Mouse (Mus musculus): ENCODE results near the gene Ptcra.
"Not testable (repeated sequence)": the region's sequence is repeated elsewhere in the genome, so short reads cannot be mapped to it uniquely, and the experiment has no call there.

Gene Ptcra

DNA sequence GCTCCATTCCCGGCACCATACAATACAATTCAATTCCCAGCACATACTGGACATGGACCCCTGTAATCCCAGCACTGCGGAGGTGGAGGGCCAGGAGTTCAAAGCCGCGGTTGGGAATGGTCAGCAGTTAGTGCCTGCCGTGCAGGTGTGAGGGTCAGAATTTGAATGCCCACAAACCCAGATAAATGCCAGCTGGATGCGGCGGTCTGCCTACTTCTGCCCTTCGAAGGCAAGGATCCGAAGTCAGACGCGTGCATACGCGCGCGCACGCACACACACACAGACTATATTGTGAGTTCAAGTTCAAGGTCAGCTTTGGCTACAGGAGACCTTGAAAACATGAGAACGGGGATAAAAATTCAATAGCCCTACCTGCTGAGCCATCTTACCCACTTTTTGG lies 8.1 kb upstream of the Ptcra start:
- in situ Hi-C loops (cut with MboI) = no loop called here

DNA sequence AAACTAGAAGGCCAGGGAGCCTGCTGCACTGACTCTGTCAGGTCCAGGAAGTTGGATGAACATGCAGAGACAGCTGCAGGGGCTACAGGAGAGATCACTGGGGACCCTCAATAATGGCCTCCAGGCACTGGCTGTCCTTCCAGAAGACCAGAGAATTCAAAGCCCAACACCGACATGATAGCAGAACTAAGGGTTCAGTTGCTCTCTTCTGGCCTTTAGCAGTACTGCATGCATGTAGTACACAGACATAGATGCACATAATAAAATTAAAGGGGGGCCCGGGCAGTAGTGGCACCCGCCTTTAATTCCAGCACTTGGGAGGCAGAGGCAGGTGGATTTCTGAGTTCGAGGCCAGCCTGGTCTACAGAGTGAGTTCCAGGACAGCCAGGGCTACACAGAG lies 7.5 kb upstream of the Ptcra start:
- in situ Hi-C loops (cut with MboI) = no loop called here

DNA sequence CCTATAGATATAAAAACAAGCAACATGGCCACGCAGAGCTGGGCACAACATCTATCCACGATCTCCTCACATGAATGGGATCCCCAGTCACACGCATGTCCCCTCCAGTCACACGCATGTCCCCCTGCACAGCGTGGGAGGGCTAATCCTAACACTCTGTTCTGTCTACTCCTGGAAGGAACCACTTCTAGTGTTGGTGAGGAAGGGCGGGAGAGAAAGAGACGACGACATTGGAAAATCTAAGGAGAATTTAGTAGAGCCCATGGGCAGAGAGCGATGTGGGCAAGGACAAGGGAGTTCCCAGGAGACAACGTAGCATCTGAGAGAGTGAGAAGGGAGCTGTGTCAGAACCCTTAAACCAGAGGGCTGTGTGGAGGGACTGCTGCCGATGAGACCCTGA lies 7.0 kb upstream of the Ptcra start:
- in situ Hi-C loops (cut with MboI) = no loop called here

DNA sequence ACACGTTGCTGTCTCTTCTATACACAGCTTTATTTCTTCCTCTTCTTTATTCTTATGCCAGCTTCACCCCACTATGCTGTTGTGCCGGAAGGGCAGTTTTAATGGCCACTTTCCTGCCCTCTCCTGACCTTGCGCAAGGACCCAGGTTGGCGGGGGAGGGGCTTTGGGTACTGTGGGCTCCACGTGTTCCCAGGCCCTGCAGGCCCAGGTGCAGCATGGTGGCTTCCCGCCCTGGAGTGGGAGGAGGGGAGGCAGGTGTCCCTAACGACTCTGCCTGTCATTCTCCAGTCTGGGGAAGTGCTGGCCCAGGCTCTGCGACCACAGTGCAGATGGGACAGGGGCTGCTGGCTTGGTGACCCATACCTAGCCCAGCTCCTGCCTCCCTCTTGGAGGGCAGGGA lies 4.4 kb upstream of the Ptcra start:
- in situ Hi-C loops (cut with MboI) = no loop called here

DNA sequence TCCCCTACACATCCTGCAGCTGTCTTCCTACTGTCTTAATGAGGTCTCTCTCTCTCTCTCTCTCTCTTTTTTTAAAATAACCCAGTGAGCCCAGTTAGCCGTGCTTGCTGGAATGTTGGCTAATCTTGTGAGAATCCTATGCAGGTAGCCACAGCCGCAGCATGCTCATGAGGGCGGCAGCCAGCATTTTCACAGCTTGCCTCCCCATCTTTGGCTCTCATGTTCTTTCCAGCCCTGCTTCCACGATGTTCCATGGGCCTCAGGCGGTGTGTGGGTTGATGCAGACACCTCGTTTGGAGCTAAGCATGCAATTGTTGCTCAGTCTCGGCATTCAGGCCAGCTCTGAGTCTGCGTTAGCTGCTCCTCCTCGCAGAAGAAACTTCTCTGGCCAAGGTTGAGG lies 1.4 kb upstream of the Ptcra start:
- in situ Hi-C loops (cut with MboI) = not testable (repeated sequence)

DNA sequence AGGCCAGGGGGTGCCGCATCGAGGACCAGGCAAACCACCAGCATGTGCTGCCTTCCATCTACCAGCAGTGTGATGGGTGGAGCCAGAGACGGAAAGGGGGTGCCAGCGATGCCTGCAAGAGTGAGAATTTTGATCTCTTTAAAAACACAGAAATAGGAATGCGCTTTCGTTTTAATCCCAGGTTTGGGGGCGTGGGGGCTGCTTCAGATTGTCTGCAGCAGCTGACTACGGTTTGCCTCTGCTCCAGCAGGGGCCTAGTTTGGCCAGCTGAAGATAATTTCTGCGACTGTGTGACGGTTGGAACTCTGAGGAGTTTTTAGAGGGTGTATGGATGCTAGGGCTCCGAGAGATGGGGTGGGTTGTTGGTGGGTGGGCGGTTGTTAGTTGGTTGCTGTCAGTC lies 4.8 kb downstream of the Ptcra start:
- in situ Hi-C loops (cut with MboI) = no loop called here

DNA sequence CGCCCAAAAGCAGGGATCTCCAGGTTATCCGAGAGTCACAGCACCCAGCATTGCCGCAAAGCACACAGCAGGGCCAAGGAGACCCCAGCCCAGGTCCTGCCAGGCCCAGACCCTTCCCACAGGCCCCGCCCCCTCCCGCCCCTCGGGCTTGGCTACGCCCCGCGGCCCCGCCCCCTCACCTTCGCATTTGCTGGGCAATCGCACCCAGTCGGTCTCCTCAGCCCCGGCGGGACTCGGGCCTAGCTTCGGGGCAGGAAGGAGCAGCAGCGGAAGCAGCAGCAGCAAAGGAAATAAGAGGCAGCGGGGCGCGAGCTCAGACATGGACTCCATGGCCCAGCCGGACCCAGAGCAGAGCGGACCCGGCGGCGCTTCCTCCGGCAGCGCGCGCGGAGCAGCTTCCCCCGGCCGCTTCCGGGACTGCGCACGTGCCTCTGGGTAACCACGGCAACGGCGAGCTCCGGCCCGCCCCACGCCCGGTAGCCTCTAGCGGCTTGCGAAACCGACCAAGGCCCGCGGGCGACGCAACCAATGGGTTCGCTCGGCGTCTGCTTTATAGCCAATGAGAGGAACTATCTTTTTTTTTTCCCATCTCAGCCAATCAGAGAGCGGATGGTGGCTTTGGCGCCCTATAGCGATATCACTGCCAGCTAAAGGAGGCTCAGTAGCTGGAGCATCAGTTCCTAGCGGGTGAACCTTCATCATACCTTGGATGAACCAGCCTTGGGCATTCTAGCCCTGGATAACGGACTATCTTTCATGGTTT lies 11.5 kb downstream of the Ptcra start, which contains the start of gene Cnpy3:
TSS of gene Cnpy3 (minus strand) at position 421 of the 763 bp plus-strand sequence.
- in situ Hi-C loops (cut with MboI) = no loop called here

DNA sequence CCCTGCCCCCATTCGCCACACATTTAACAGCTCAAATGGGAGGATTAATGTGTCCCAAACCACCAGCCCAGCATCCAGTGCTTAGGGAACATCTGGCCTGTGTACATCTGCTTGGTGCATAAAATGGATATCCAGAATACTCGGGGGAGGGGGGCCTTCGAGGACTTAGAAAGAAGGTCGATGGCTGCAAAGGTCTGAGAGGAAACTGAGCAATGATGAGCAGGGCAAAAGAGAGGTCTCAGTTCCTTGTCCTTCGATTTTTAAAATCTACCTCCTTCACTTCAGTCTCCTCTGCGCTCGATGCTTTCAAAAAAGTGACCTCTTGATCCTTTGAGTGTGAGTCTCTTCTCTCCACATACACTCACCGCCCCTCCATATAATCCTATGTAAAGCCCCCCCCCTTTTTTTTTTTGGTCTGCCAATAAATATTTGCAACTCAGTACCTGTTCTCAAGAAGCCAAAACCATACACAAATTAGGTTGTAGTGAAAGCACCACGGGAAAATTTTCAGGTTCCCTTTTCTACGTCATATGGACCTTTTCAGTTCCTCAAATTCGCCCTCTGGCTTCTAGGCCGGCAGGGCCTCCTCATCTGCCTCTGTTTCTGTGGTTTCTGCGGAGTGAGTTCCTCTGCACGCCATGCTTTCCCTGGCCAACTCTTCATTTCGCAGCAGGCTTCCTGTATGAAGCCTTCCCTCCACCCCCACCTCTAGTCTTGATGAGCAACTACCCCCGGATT lies 12.3 kb downstream of the Ptcra start:
- in situ Hi-C loops (cut with MboI) = no loop called here

DNA sequence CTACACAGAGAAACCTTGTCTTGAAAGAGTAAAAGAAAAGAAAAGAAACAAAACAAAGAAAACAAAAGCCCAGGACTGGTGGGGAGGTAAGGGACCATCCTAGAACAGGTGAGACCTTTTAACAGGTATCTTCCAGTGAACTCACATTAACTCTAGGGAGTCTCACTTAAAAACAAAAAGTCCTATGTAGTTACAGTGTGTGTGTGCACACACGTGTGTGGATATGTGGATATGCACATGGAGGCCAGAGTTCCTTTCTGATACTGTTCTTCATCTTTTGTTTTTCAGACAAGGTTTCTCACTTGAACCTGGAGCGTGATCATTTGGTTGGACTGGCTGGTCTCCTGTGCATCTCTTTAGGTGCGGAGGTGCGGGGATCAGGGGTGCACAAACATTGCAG lies 12.9 kb downstream of the Ptcra start:
- in situ Hi-C loops (cut with MboI) = no loop called here

DNA sequence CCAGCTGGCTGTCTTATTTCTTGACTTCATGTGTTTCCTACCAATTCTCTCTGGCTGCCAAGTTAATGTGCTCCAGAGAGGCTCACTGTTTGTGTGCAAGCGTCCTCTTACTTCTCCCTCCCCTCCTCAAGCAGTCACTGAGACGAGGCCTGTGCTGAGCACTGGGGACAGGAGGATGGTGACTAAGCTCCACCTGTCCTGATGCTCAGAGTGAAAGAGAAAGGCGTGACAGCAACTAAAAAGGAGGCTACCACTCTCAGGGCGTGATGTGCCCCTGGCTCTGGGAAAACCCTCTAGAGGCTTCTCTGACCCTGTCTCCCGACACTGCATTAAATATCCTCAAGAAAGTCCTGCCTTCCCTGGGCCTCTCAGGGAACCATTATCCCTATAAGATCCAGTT lies 14.2 kb downstream of the Ptcra start:
- in situ Hi-C loops (cut with MboI) = no loop called here

DNA sequence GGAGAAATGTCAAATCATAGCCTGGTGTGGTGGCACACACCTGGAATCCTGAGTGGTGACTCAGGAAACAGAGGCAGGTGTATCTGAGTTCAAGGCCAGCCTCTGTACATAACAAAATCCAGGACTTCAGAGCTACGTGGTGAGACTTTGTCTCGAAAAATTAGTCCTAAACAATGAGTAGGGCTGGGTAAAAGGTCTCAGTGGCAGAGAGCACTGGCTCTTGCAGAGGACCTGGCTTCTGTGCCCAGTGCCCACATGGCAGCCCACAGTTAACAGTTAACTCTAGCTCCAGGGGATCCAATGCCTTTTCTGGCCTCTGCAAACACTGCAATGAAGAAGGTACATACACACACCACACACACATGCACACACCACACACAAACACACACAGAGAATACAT lies 15.7 kb downstream of the Ptcra start:
- in situ Hi-C loops (cut with MboI) = no loop called here

DNA sequence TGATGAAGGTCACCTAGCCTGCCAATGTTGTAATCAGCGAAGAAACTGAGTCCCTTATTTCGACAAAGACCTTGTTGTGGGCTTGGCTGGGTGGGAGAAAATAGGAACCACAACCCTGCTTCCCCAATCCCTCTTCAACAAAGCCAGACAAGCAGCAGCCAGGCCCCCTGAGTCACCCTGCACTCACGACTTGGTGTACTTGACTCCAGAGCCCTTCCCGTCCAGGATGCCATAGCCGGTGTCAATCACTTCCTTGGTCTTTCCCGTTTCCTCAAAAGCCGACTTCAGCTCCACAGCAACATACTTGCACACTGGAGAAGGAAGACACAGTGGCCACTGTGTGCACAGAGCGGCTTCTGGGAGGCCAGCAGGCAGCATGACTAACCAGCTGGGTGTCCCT lies 16.3 kb downstream of the Ptcra start:
- in situ Hi-C loops (cut with MboI) = no loop called here

DNA sequence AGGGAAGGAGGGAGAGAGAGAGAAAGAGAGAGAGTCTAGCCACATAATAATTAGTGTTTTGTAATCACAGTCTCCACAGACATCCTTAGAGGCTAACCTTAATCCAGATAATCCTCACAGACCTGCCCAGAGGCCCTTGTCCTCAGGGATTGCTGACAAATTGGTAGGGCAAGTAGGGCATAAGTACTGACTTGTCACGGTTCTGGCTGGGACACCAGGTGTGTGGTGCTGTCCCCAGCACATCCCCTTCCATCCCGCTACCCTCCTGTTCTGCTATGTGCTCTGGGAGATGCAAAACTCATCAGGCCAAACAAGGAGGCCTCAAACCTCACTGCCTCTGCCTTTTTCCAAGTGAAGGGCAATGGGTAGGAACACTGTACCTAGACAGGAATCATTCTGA lies 18.0 kb downstream of the Ptcra start:
- in situ Hi-C loops (cut with MboI) = no loop called here

DNA sequence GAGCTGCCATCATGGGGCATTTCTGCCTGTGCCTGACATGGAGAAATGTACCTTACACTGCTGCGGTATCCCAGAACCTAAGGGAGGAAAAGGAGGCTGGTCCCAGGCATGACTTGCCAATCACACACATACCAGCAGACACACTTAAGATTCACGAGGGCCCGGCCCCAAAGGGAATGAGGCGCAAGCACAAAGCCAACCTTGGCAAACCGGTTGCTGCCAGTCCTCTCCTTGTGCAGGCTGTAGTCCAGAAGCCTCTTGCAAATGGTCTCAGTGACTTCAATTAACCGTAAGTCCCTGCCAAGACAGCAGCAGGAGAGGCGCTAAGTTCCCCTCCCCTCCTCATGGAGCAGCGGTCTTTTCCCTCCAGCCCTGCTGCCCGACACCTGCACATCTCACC lies 20.5 kb downstream of the Ptcra start:
- in situ Hi-C loops (cut with MboI) = no loop called here

DNA sequence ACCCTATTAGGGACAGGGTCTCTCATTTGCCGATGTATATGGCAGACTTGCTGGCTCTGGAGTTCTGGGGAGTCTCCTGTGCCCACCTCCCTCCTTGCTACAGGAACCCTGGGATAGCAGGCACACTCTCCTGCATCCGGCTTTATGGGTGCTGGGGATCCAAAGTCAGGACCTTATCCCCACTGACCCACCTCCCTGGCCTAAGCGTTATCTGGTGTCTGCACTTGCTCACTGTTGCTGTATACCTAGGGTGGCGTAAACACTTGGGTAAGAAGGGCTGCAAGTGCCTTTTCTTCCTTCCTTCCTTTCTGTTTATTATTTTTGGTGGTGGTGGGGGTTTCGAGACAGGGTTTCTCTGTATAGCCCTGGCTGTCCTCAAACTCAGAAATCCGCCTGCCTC lies 22.2 kb downstream of the Ptcra start:
- in situ Hi-C loops (cut with MboI) = no loop called here

DNA sequence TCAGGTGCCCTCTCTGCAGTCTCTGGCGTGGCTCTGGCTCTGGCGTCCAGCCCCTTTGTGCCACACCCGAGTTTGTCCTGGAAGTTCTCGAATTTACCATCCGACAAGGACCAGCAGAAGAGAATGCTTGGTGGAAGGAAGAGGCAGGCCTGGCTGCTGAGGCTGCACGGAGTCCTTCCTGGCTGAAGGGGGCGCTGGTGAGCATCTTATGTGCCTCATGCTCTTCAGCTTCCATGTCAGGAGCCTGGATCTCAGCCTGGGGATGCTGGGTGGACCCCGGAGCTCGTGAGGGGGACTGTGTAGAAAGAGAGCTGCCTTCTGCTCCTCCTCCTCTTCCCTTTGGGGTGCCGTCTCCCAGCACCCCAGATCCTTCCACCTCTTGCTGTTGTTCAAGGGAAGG lies 27.4 kb downstream of the Ptcra start:
- in situ Hi-C loops (cut with MboI) = no loop called here

DNA sequence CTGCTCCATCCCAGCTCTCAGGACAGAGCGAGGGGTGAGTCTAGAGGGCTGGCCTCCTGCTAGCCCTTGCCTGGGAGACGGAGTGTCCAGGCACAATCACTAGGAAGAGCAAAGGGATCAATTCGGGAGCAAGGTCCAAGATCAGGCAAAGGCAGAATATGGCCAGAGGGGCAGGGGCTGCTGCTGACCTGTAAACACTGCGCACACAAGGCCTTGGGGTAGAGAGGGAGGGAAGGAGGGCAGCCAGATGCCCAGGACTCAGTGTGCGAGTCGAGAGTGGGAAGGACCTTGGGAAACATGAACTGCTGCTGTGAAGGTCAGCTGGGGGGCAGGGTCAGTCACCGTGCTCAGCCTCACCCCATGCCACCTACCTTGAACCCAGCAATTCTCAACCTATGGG lies 28.2 kb downstream of the Ptcra start:
- in situ Hi-C loops (cut with MboI) = no loop called here

DNA sequence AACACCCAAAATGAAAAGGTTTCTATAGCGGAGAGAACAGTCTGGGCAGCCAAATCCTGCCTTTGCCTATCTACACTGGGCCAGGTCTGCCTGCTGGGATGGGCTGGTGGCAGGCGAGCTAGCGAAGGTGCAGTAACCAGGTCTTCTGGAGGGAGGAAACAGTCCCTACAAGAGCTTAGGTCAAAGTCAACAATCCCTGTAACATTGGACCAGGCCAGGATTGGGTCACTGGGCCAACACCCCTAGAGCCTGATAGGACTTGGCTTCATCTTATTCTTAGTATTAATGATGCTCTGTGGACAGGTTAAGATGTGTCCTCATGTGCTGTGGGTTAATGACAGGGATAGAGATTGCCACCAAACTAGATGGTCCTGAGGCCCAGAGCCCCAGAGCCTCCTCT lies 29.5 kb downstream of the Ptcra start:
- in situ Hi-C loops (cut with MboI) = no loop called here

DNA sequence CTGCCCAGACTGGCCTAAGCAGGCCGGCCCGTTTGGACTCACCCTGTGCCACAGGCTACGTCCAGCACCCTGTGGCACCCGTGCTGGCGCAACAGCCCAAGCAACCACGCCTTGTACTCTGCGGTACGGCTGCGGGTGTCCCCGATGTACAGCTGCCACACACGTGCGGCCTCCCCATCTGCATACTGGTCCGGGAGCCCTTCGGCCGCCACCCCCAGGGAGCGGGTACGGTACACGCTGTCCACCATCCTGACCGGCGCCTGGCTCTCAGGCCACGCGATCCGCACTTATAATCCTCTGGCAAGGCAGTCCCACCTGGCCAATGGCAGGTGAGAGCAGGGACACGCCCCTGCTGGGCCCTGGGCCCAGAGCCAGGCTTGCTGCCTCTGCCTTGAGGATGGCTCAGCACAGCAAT lies 34.6 kb downstream of the Ptcra start, which contains the start of gene Gnmt:
TSS of gene Gnmt (minus strand) at position 265 of the 415 bp plus-strand sequence.
- in situ Hi-C loops (cut with MboI) = no loop called here

DNA sequence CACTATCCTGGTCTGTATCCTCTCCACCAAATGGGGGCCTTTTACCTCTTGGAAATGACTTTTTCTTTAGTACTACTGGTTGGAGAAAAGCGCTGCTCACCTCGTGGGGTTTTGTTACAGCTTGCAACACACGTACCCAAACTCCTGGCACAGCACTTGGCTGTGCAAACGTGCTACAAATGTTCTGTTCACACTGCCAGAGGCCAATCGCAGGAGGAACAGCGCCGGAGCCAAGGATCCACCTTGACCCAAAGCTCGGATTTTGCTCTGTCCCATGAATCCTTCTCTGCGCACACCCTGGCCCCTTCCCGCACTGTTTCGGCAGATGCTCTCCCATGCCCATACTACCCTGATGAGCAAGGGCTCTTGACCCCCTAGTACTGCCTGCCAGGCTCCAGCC lies 35.0 kb downstream of the Ptcra start:
- in situ Hi-C loops (cut with MboI) = no loop called here

DNA sequence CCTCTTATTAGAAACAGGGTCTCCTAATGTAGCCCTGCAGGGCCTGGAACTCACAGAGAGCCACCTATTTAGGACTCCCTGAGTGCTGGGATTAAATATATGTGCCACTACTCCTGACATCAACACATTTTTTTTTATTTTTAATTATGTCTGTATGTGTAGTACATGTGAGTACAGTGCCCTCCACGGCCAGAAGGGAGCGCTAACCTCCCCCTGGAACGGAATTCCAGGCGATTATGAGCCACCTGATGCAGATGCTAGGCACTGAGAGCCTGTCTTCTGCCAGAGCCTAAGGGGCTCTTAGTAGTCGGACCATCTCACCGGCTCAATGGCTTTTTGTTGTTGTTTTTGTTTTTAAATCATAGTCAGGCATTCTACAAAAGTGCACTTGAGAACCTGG lies 35.5 kb downstream of the Ptcra start:
- in situ Hi-C loops (cut with MboI) = no loop called here

DNA sequence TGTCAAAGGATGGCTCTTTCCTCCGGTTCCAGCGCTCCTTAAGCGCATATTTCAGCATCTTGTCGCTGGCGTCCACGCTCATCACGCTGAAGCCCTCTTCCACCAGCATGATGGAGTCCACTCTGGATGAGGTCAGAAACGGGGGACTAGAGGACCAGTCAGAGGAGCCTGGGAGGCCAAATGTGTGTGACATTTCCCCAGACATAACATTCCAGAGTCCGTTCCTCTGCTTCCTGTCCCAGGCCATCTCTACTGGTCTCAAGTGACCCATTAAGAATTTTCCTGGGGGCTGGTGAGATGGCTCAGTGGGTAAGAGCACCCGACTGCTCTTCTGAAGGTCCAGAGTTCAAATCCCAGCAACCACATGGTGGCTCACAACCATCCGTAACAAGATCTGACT lies 36.2 kb downstream of the Ptcra start:
- in situ Hi-C loops (cut with MboI) = no loop called here
